Mouse (Mus musculus) heart, adult 9 months (tissue): ENCODE measurements around the gene Taf6l.
"Not testable (repeated sequence)": the region's sequence is repeated elsewhere in the genome, so short reads cannot be mapped to it uniquely, and the experiment has no call there.

Experiments
- DNase-seq, 2 experiments: peaks; one replicate each; pipeline ENCODE4 v3.0.0; 2022; ENCODE audit warnings: low spot score in 2 of 2

Gene Taf6l

GRCm38 (mm10) chr19:8738911-8739310, 47.3 kb downstream of the Taf6l start:
- no peak for DNase-seq

GRCm38 (mm10) chr19:8736160-8736467, 50.1 kb downstream of the Taf6l start:
- DNase-seq: no peak

GRCm38 (mm10) chr19:8735389-8736159, 50.6 kb downstream of the Taf6l start, which contains the start of gene Wdr74:
Gene Wdr74, plus strand, starts transcription at chr19:8735827.
- DNase-seq: peak; percentile 88 to 91

GRCm38 (mm10) chr19:8734334-8734733, 51.9 kb downstream of the Taf6l start:
- DNase-seq: no peak

- DNase-seq: not testable (repeated sequence)
Measured at GRCm38 (mm10) chr19:8728335-8729099, 57.7 kb downstream of the Taf6l start.

- DNase-seq: no peak
Measured at GRCm38 (mm10) chr19:8727495-8728114, 58.6 kb downstream of the Taf6l start.

GRCm38 (mm10) chr19:8726609-8727390, 59.4 kb downstream of the Taf6l start:
- no peak for DNase-seq

- no peak for DNase-seq
Measured at GRCm38 (mm10) chr19:8725081-8725613, 61.1 kb downstream of the Taf6l start.
